Mouse (Mus musculus) ES-Bruce4 (cell line): Measurements from ENCODE around the gene Sirt6. TPM values are rescaled to one million over a fixed set of nuclear protein-coding genes. Genes with fewer than 3 reads are reported as not detected.

Experiments used
- H3K27ac ChIP-seq: 2 replicates; pipeline ENCODE4 v1.5.1; 2012; ENCODE audit warnings: low read length, inconsistent platforms; ENCODE audit not compliant: insufficient read depth
- H3K27me3 ChIP-seq: 2 replicates; pipeline ENCODE4 v1.6.1; 2012; ENCODE audit warnings: mild to moderate bottlenecking, low read length, inconsistent platforms; ENCODE audit not compliant: control insufficient read depth, poor library complexity, insufficient read depth, severe bottlenecking
- H3K36me3 ChIP-seq: 2 replicates; pipeline ENCODE4 v1.6.1; 2012; ENCODE audit warnings: inconsistent platforms, mild to moderate bottlenecking, low read length, moderate library complexity; ENCODE audit not compliant: control insufficient read depth, poor library complexity, insufficient read depth, severe bottlenecking
- H3K4me1 ChIP-seq: one replicate; pipeline ENCODE4 v1.8.1; 2011; ENCODE audit warnings: low read length; ENCODE audit not compliant: control insufficient read depth, insufficient read depth
- H3K4me3 ChIP-seq: 2 replicates; pipeline ENCODE4 v1.5.1; 2011; ENCODE audit warnings: low read depth, mild to moderate bottlenecking, low read length
- H3K9ac ChIP-seq: 2 replicates; pipeline ENCODE4 v1.6.1; 2012; ENCODE audit warnings: low read depth, mild to moderate bottlenecking, inconsistent platforms; ENCODE audit not compliant: poor library complexity, severe bottlenecking
- H3K9me3 ChIP-seq: replicated peaks from 2 replicates; pipeline ENCODE4 v1.6.1; 2012; ENCODE audit warnings: mild to moderate bottlenecking, low read length, inconsistent platforms; ENCODE audit not compliant: control insufficient read depth, poor library complexity, insufficient read depth, severe bottlenecking
- CTCF ChIP-seq: IDR thresholded peaks from one replicate; pipeline ENCODE4 v1.8.1; 2011; ENCODE audit warnings: low read depth, low read length
- EP300 ChIP-seq: IDR thresholded peaks from 2 replicates; pipeline ENCODE4 v1.6.1; 2011; ENCODE audit warnings: low read depth, low read length; ENCODE audit not compliant: insufficient read depth
- POLR2A ChIP-seq: IDR thresholded peaks from one replicate; pipeline ENCODE4 v1.8.1; 2011; ENCODE audit warnings: low read length; ENCODE audit not compliant: insufficient read depth
- polyA plus RNA-seq: library from polyadenylated mRNA; stranded (reverse); fragments of >200 nt; gene quantifications from 2 replicates; pipeline ENCODE4 v1.2.4, GENCODE M21; 2011; ENCODE audit warnings: low read depth; ENCODE audit not compliant: missing spikeins, insufficient read depth, insufficient read length

Sirt6 gene
- polyA plus RNA-seq, 1 experiment: 16.6 TPM

- Histone ChIP-seq H3K27me3 (no peaks in the 10 kb centered on the region), H3K4me3 (no peak overlapping the region), H3K27ac (no peak overlapping the region), H3K9me3 (no peaks in the 10 kb centered on the region), H3K4me1 (peaks cover 6% of the 10 kb centered on the region), H3K9ac (no peak overlapping the region), H3K36me3 (no peaks in the 10 kb centered on the region)
- TF ChIP-seq CTCF (no peak), POLR2A (no peak), EP300 (no peak)
These were observed 14.8 kb downstream of the Sirt6 start for GRCm38 (mm10) chr10:81612779-81613178.

- Histone ChIP-seq H3K9ac (no peak overlapping the region), H3K9me3 (no peaks in the 10 kb centered on the region), H3K4me3 (no peak overlapping the region), H3K27me3 (no peaks in the 10 kb centered on the region), H3K4me1 (no peaks in the 10 kb centered on the region), H3K36me3 (no peaks in the 10 kb centered on the region), H3K27ac (no peak overlapping the region)
- TF ChIP-seq EP300 (no peak), CTCF (peak; percentile 63)
These were observed 19.3 kb downstream of the Sirt6 start for GRCm38 (mm10) chr10:81608308-81608707.

- H3K9ac ChIP-seq: peak within 1 kb of the TSS; percentile 50
- H3K4me1 ChIP-seq: no peaks in the 10 kb centered on the region
- no peak for TF ChIP-seq CTCF
- TF ChIP-seq EP300: peak; percentile 25; the same call in 1 of the 2 replicates
- TF ChIP-seq POLR2A: peak; percentile 51
These were observed 21.4 kb downstream of the Sirt6 start, which contains the start of gene BC025920 for GRCm38 (mm10) chr10:81605974-81606751. TSS of gene BC025920 (plus strand) at chr10:81606270.

GRCm38 (mm10) chr10:81605666-81605973 lies 22.0 kb downstream of the Sirt6 start:
- Histone ChIP-seq H3K9me3 (no peaks in the 10 kb centered on the region), H3K9ac (peak overlapping the region; percentile 34), H3K4me1 (no peaks in the 10 kb centered on the region), H3K36me3 (no peaks in the 10 kb centered on the region), H3K27ac (peak overlapping the region; percentile 19), H3K4me3 (peak overlapping the region; percentile 67), H3K27me3 (no peaks in the 10 kb centered on the region)
- no peak for TF ChIP-seq CTCF

More at GRCm38 (mm10) chr10:81605974-81606751, 21.4 kb downstream of the Sirt6 start, which contains the start of gene BC025920:
- Histone ChIP-seq H3K9me3 (no peaks in the 10 kb centered on the region), H3K36me3 (no peaks in the 10 kb centered on the region), H3K4me3 (peak within 1 kb of the TSS; percentile 100), H3K27me3 (no peaks in the 10 kb centered on the region), H3K27ac (peak within 1 kb of the TSS; percentile 97)

GRCm38 (mm10) chr10:81604968-81605665 lies 22.5 kb downstream of the Sirt6 start:
- H3K4me1 ChIP-seq: no peaks in the 10 kb centered on the region
- H3K9ac ChIP-seq: peak overlapping the region; percentile 34
- peak overlapping the region; percentile 67 for H3K4me3 ChIP-seq
- 0 out of 2 replicates have a peak, but pooled peaks have one; percentile 33 for TF ChIP-seq EP300
- peak; percentile 88 for TF ChIP-seq CTCF
- TF ChIP-seq POLR2A: no peak
- H3K27me3 ChIP-seq: no peaks in the 10 kb centered on the region
- no peaks in the 10 kb centered on the region for H3K9me3 ChIP-seq
- H3K36me3 ChIP-seq: no peaks in the 10 kb centered on the region
- H3K27ac ChIP-seq: peak overlapping the region; percentile 19; the same call in 1 of the 2 replicates
